Mouse (Mus musculus): ENCODE results near the gene Rcan1.
A peak's percentile ranks its signal among the peaks of the same experiment; 100 is the strongest.

Gene Rcan1

DNA sequence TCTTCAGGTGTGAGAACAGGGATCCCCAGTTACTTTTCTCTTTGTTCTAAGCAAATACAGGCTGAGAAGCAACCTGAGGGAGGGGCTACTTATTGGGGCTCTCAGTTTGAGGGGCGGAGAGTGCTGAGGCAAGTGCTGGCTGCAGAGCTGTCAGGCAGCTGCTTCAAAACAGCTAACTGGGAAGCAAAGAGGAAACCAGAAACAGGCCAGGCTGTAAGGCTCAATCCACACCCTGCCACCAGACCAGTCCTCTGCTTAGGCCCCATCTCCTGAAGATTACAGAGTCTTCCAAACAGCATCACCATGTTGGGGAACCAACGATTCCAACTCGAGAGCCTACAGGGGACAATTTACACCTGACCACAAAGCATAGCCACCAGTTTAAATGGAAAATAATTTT is 2.2 kb upstream of the Rcan1 start:
- DNase-seq (ENCODE audit: low spot score in 2 of 2), result no peak

DNA sequence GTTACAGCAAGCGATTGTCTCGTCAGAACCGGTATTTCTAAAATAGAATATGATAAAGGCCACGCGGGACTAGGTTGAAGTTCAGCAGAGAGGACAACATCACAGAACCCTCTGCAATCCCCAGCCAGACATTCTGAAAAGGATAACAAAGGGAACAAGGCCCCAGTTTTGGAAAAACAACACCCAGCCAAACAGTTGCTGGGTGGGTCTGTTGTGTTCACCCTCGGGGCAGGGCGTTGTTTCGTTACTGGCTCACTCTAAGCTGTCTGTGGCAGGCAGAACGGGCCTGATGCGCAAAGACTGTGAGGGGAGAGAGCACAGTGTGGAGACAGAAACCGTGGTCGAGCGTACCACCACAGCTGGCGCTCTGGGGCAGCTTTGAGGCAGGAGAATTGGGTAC is 2.2 kb downstream of the Rcan1 start:
- DNase-seq (ENCODE audit: low spot score in 2 of 2), result no peak

DNA sequence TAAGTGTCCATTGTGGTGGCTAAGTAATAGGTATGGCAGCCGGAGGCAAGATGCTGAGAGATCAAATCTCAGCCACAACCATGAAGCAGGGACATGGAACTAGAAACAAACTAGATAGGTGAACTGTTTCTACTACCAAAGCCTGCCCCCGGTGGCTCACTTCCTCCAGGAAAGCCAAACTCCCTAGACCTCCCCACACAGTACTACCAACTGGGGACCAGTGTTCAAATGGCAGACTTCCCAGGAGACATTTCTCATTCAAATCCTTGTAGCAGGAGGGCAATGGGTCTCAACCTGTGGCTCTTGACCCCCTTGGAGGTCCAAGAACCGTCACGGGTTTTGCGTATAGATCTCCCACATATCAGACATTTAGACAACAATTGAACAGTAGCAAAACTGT is 3.6 kb downstream of the Rcan1 start:
- no peak for DNase-seq (ENCODE audit: low spot score in 2 of 2)

DNA sequence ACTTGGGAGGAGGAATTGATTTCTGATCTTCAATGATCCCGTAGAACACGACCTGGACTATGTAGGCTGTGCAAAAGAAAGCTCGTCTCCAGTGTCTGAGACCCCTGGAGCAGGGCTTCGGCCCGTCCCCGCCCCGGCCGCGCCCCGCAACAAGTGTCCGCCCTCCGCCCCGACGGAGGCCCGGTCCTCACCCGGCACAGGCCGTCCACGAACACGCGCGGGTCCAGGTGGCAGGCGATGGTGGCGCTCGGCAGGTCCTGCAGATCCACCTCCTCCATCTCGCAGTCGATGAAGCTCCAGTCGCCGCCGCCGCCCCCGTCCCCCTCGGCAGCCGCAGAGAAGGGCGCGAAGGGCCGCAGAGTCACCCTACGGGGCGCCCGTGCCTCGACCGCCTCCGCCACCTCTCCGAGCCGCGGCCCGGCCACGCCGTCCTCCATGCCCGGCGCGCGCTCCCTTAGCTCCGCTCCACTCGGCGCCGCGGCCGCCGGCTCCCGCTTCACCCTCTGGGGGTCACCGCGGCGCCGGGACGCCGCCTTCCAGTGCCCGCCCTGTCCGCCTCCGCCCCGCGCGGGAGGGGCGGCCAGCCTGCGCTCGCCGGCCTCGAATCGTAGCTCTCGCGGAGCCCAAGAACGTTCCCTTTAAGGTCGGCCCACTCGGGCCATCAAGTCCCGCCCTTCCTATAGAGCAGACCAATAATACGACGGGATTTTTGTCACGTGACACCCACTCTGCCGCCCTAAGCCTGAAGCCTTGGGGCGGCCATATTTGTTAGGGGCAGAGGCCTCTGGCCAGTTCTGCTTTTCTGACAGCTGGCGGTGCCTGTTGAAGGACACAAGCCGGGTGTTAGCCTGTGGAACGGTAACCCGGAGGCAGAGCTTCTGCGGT is 4.8 kb downstream of the Rcan1 start:
- peak; percentile 94 to 95 for DNase-seq (ENCODE audit: low spot score in 2 of 2)

DNA sequence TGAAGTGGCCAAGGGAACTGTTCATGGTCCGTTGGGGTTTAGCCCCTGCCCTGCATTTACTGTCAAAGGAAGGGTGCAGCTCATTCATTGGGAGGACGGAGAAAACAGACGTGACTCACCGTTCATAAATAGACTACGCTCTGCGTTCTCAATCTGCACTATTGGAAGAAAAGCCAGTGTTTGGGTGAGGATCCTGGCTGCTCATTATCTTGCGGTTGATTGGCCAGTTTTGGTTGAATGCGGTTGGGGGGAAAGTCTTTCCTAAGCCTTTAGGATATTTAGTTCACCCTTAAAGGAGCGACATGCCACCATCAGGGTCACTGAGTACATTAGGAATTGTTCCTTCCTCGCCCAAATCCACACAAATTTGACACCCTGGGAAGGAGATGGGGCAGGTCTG is 5.4 kb downstream of the Rcan1 start:
- no peak for DNase-seq (ENCODE audit: low spot score in 2 of 2)

DNA sequence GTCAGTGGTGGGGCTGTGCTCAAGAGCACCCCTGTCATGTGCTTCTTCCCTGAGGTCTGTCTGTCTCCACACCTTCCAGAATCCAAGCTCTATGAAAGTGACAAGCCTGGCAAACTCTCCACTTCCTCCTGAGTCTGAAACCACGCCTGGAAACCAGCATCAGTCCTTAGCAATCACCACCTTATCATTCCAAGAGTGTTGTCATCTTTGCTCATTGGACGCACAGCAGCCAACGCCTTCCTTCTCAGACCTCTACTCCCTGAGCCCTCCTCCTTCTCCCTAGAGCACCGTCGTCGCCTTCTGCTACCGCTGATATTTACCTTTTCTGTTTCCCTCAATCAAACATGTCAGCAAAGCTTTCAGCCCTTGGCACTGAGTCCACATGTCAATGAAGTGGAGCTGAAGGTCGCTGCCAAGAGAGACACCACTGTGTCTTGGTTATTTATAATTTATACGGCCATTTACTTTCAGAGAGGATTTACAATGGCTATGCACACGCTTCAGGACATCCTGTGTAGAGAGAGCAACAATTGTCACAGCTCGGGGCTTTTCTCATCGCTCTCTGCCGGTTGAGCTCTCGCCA is 6.2 kb downstream of the Rcan1 start:
- DNase-seq (ENCODE audit: low spot score in 2 of 2), result no peak

DNA sequence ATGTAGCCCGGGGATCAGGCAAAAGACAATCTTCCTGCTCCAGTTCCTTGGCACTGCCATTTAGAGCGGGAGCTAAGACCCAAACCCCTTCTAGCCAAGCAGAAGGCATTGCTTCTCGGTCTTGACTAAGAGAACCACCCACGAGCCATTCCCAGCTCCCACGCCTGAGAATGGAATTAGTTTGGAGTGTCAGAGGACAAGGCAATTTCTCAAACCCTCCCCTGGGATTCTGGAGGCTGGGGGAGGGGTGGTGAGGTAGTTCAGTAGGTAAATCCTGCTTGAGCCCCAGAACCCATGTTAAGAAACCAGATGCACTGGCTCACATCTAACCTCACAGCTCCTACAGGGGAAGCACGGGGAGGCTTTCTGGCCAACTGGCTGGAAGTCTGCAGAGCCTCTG is 9.3 kb downstream of the Rcan1 start:
- no peak for DNase-seq (ENCODE audit: low spot score in 2 of 2)

DNA sequence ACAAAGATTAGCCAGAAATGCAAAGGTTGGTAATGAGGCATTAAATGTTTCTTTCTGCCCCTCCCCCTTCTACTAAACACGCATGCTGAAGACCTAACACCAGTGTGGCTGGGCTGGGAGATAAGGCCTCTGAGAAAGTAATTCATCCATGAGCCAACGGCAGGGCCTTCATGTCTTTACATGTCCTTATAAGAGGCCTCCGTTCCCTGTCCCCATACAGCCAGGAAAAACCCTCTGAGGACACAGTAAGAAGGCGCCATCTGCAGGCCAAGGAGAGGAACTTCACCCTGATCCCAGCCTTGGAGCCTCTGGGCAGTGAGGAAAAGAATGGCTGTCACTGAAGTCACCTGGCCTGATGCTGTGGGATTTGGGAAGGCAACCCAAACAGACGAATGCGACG is 13.1 kb downstream of the Rcan1 start:
- DNase-seq (ENCODE audit: low spot score in 2 of 2), result peak in 1 of 2 experiments; percentile 37

DNA sequence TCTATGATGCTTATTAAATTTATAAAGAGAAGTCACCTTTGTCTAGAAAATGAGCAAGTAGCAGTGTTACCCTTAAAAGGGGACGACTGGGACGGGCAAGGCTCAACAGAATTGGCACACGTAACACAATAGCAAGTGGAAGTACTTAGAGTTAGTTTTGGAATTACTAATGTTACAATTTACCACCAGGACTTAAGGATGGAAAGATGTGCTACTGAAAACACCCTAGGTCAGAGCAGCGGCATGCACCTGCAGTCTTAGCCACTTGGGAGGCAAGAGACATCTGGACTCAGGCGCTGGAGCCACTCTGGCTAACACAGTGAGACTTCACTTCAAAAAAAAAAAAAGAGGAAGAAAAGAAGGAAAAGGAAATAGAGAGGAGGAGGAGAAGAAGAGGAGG is 14.7 kb downstream of the Rcan1 start:
- DNase-seq (ENCODE audit: low spot score in 2 of 2), result no peak

DNA sequence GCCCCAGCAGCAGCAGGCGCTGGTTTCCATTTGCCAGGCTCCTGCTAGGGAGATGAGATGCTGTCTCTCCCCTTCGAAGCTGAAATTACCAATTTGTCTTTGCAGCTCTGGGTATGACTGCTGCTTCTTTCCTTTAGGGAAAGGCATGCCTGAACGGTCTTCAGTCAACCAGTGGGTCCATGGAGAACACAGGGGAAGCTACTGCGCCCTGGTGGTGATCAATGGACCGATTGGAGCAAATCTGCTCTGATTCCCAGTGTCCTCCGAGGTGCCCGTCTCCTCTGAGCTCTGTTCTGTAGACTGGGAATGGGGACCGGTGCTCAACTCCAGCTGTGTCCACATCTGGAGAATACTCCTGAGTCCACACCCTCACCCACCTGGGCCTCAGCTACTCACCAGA is 15.2 kb downstream of the Rcan1 start:
- DNase-seq (ENCODE audit: low spot score in 2 of 2), result no peak

DNA sequence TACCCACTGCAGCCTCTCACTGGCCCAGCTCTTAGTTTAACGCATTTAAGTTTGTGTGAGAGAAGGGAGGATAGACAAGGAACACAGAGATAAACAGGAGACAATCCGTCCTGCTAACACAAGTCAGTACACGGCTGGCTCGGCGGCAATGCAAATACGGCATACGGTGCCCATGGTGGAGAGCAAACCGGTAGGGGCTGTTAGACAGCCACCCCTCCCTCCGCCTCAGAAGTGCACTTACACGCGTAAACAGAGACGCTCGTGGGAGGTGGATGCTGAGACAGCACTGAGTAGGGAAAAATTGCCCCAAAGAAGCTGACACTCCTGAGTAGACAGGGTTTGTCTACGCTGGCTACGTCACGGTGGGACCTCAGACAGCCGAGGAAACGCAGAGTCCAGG is 16.2 kb downstream of the Rcan1 start:
- no peak for DNase-seq (ENCODE audit: low spot score in 2 of 2)

DNA sequence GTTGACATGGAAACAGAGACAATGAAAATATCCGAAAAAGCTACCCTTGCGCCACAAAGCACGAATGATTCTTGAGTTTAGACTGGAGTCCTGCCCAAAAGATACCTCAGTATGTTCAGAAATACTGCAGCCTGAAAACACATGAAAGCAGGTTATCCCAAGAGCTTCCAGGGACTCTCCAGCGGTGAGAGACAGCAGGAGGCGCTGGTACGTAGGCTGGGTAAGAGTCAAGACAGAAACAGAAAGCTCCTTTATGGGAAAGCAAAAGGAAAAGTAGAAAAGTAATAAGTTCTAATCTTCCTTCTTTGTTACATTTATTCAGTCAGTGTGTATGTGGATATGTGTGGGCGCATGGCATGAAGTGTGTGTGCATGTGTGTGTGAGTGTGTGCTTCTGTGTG is 16.7 kb downstream of the Rcan1 start:
- no peak for DNase-seq (ENCODE audit: low spot score in 2 of 2)

DNA sequence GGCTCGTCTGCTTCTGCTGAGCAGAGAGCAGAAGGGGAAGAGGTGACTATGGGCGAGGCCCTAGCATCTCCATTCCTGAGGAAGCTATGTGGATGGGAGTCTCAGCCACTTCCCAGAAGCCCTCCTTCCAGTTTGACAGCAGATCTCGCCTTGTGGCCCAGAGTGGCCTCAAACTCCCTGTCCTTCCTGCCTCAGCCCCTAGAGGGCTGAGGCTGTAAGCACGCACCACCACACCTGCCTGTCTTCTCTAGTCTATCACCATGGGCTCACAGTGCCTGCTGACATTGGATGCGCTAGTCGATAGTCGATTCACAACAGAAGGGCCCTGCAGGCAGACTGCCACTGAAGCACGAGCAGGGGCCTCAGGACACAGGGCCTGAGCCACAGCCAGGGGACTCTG is 18.1 kb downstream of the Rcan1 start:
- no peak for DNase-seq (ENCODE audit: low spot score in 2 of 2)

DNA sequence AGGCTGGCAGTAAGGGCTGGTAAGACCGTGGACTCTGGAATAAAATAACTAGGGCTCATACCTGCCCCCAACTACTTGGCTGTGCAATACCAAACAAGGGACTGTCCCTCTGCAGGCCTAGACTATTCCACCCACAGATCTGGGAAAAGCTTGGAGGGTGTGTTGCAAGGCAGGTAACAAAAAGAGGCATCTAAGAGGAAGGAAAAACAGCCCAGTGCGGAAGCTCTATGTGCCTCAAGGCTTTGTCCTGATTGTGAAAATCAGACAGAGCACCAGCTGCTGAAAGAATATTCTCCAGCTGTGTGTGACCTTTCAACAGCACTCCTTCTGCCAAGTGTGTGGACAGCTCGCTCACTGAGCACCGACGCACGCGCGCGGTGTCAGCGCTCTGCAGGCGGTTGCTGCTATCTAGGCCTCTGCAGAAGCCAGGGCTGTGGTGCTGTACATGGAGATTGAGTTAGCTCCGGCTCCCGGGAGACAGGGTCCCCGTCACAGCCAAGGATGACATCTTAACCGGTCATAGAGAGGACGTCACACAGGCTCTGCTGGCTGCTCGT is 19.1 kb downstream of the Rcan1 start:
- no peak for DNase-seq (ENCODE audit: low spot score in 2 of 2)

DNA sequence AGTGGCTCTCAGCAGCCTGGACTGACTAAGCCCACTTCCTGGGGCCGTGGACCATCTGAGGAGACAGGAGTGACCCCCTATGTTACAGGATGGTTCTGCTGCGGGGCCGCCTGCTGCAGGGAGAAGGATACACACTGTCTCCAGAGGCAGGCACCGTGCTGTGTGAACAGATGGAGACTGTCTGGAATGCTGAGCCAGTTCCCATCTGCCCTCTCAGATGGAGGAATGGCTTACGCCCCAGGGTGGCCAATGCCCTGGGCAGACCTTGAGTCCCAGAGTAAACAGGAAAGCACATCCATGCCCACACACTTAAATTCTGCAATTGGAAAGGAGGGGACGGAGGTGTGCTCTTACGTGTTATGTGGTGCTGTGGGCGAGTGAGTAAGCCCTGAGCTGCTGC is 20.3 kb downstream of the Rcan1 start:
- DNase-seq (ENCODE audit: low spot score in 2 of 2), result no peak

DNA sequence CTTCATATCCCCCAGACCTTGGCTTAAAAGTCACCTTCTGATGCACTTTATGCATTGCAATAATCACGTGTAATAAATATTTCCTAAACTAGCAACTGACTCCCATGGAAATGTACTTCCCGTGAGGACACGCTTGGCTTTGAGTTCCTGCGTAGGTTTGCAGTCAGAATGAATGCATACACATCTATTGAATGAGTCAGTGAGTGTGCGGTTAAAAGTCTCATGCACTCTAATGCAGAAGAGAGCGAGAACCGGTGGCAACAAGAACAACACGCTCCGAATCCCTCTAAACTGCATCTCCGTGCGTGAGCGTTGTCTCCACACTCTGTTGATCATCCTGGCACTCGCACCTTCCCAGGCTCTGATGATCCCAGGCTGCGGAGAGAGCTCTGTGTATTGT is 21.6 kb downstream of the Rcan1 start:
- no peak for DNase-seq (ENCODE audit: low spot score in 2 of 2)

DNA sequence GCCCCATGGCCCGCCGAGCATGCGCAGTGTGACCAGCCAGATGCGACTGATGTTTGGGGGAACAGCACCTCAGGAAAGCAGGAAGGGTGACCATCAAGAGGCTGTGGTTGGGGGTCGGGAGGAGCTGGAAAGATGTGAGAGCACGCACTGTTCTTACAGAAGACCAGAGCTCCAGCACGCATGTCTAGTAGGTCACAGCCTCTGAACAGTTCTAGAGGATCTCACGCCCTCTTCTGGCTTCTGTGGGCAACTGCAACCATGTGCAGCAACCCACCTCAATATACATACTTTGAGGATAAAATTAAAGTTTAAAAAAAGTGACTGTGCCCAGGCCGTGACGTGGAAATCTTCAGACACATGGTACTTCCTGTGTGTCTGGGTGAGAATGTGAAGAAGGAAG is 25.3 kb downstream of the Rcan1 start:
- DNase-seq (ENCODE audit: low spot score in 2 of 2), result no peak

DNA sequence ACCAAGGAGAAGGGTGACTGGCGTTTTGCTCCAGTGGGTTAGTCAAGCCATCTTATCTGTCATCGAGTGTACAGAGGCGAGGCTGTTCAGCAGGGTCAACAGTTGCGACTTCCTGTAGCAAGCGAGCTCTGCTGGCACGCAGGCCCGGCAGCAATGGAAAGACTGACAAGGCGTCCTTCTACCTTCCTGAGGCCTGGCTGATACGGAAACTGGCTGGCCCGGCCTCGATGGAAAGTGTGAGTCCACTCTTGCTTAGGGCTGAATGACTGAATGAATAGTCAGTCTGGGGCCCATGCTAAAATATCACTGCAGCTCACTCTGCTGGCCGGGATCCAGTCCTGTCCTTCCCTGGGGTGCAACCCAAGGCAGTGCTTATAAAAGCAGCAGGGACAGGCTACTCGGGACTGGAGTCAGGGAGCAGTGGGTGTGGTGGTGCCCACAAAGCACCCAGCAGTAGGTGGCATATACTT is 27.0 kb downstream of the Rcan1 start:
- DNase-seq (ENCODE audit: low spot score in 2 of 2), result no peak

DNA sequence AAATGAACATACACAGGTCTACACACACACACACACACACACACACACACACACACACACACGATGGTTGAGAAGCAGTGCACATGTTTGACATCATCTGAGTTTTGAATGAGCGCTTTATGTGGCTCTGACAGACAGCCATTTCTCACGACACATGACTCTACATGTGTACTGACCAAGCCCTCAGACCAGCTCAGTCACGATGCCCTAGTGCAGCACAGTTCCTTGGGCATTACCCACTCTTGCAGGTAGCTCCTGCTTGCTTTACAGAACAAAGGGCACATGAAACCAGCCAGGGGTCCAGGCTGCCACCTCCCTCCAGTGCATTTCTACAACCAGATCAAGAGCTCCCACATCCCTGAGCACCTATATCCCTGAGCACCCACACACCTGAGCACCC is 27.7 kb downstream of the Rcan1 start:
- no peak for DNase-seq (ENCODE audit: low spot score in 2 of 2)

DNA sequence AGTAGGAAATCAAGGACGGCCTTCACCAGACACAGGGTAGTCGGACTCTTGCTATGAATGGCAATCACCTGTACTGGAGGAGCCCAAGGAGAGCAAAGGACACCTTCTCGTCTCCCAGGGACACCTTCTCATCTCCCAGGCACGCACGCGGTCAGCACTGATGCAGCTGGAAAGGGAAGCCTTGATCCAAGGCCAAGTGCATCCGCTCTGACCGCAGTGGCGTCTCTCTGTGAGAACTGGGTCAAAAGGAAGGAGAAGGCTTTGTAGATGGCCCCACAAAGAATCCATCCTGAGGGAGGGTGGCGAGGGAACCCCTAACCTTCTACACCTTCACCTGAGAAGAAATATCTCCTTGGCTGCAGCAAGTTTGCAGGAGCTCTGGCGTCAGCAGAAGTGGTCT is 28.5 kb downstream of the Rcan1 start:
- DNase-seq (ENCODE audit: low spot score in 2 of 2), result no peak

DNA sequence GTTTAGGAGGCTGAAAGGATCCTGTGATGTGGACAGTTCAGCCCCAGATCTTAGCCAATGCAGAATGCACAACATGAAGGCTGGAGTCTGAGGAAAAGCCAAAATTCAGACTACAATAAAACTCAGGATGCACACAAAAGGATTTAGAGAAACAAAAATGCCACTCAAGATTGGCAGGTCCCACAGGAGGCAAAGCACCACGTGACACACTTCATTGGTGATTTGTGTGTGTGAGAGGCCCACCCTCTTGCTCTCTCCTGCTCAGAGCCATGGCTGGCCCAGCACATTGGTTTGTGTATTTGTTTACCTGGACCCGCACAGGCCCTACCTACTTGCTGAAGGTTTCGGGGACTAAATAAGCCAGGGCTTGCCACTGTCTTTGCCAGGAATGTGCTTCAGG is 29.5 kb downstream of the Rcan1 start:
- no peak for DNase-seq (ENCODE audit: low spot score in 2 of 2)

DNA sequence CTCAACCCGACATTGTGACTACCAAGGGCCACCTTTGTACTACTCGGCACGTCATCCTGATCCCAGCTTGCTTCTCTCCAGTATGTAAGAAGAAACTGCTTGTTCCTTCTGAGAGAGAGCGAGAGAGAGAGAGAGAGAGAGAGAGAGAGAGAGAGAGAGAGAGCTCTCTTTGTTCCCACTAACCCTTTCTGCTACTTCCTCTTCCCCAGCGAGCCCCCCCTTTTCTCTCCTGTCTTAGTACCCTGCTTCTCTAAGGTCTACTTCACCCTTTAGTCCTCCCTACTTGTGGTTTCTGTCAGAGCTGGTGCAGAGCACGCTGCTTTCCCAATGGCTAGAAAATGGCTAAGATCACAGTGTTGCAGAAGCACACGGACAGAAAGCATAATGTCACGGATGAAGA is 30.4 kb downstream of the Rcan1 start:
- no peak for DNase-seq (ENCODE audit: low spot score in 2 of 2)

DNA sequence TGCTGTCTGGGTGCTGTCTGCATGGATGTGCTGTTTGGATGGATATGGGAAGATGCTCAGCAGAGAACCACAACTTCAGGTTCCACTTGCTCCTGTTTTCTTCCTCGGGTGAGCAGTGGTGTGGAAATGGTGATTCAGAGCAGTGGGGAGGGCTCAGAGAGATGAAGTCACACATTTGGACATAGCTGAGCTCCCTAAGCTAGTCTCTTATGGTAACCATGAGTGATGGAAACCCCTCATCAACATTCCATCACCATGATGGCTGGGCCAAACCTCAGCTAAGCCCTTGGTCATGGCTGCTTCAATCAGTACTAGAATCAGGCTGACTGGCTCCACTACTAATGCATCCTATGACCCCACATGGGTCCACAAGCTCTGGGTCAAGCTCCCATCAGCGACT is 30.9 kb downstream of the Rcan1 start:
- no peak for DNase-seq (ENCODE audit: low spot score in 2 of 2)

All from thymus, postnatal 10 days (tissue).